Comparison of ENCODE assay signal across 11 mouse cellular contexts in the genomic region with DNA sequence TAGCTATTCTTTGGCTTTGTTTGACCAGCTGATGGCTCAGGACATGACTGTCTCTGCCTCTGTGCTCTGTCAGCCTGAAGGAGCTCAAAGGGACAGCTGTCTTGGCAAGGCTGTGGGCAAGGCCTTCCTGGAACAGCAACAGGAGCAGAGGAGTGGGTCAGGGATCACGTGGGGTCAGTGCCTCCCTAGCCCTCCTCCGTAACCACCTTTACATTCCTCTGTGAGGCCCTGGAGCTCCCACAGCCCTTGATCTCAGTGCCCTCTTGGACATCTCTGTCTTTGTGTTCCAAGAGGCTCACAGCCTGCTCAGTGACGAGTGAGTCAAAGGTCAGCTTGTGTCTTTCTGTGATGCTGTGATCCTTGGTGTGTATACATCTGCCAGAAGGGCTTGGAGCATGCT. TPM values are rescaled to one million over a fixed set of nuclear protein-coding genes. Genes with fewer than 3 reads are reported as not detected.
DNase-seq lines count a peak whose midpoint lies in the region; ATAC-seq and TF ChIP-seq lines count a peak whose summit lies in the region.
"Had no signal": no experiment of that assay in that cellular context is flagged by ENCODE, and none has a peak within 500 bp of the region (broad histone marks: within the 10 kb centered on the region; RNA-seq: fewer than 3 reads in every experiment).

No protein-coding gene starts in this region.

- H3K4me3 ChIP-seq in heart, postnatal 0 days (ENCODE audit: low read depth, low read length) = no peak overlapping the region

- peak; percentile 24; the same call in 1 of the 2 replicates for ATAC-seq in heart, postnatal 0 days (ENCODE audit: insufficient read depth, low read depth)
- no peak for ATAC-seq in CD4-positive, CD25-positive, alpha-beta regulatory T cell, adult 4 months

- H3K27me3 ChIP-seq in heart, postnatal 0 days (ENCODE audit: control insufficient read depth, insufficient read depth, low read length) = no peaks in the 10 kb centered on the region

- no peak for DNase-seq in heart, postnatal 0 days (ENCODE audit: low spot score)
- DNase-seq in heart, postnatal 4 days = no peak
- peak; percentile 8 for DNase-seq in 3T3-L1 (ENCODE audit: low read depth, low spot score)
- DNase-seq in brain, adult 2 months (ENCODE audit: low read depth, low spot score) = peak; percentile 31
- DNase-seq in mesoderm, embryonic 11.5 days (ENCODE audit: low read depth, low spot score) = peak; percentile 47
- no peak for DNase-seq in adrenal gland, postnatal 36 days
- DNase-seq in adrenal gland, postnatal 25 days = no peak
- DNase-seq: lung, embryonic 14.5 days; thymus, postnatal 14 days had no signal

- no peak overlapping the region for H3K4me2 ChIP-seq in heart, postnatal 0 days (ENCODE audit: low read depth, low read length)
- H3K4me2 ChIP-seq: lung, embryonic 14.5 days had no signal

- H3K36me3 ChIP-seq in heart, postnatal 0 days (replicated peaks; ENCODE audit: control insufficient read depth, insufficient read depth, low read length) = no peaks in the 10 kb centered on the region

- no peak overlapping the region for H3K27ac ChIP-seq in heart, postnatal 0 days (ENCODE audit: low read depth)

- H3K4me1 ChIP-seq in heart, postnatal 0 days (ENCODE audit: control insufficient read depth, insufficient read depth) = peaks cover 17% of the 10 kb centered on the region

- TF ChIP-seq EP300 in heart, postnatal 0 days (IDR thresholded peaks at IDR 0.05; ENCODE audit: low read depth) = no peak

- no peaks in the 10 kb centered on the region for H3K9me3 ChIP-seq in heart, postnatal 0 days (replicated peaks; ENCODE audit: control insufficient read depth, low read length)

- WGBS in heart, postnatal 0 days = 43% methylated on average over 3 of the region's 3 CpGs

- no peak overlapping the region for H3K9ac ChIP-seq in heart, postnatal 0 days (replicated peaks; ENCODE audit: low read depth, low read length)
- H3K9ac ChIP-seq: lung, embryonic 14.5 days had no signal

- no peak for TF ChIP-seq CTCF in heart, postnatal 0 days (IDR thresholded peaks at IDR 0.05; ENCODE audit: low read depth)

RNA-seq across cellular contexts. Expression of a gene that starts 39.4 kb away (rescaled TPM):
- 1.5 and 3.7 TPM in 2 replicates for total RNA-seq in heart, postnatal 0 days (2014; rRNA removed; ENCODE audit: low replicate concordance)
- polyA plus RNA-seq in heart, postnatal 0 days (2015; fragmentation: Nextera tagmentation; extraction: Ambion mirVana) = 1.8 and 2.5 TPM in 2 replicates
- 1 to 10 TPM; 4.6 to 4.8 TPM for total RNA-seq in heart, postnatal 4 days (2021)
- total RNA-seq in adrenal gland, postnatal 36 days (2021) = 1 to 10 TPM; 7.6 to 7.9 TPM
- 1 to 10 TPM; 2.4 to 4.5 TPM for polyA plus RNA-seq in CD4-positive, CD25-positive, alpha-beta regulatory T cell, adult 4 months (2017; shearing (Covaris generic))
- 6.7 and 8.8 TPM in 2 replicates for total RNA-seq in adrenal gland, postnatal 25 days (2021)
- total RNA-seq: monocyte, adult 5-6 weeks had no signal

RNA-seq across cellular contexts. Expression of a gene that starts 46.4 kb away (rescaled TPM):
- total RNA-seq in heart, postnatal 0 days (2014; rRNA removed; ENCODE audit: low replicate concordance) = 811 and 864 TPM in 2 replicates
- 522 and 571 TPM in 2 replicates for polyA plus RNA-seq in heart, postnatal 0 days (2015; fragmentation: Nextera tagmentation; extraction: Ambion mirVana)
- 100 to 1,000 TPM; 557 to 601 TPM for total RNA-seq in heart, postnatal 4 days (2021)
- 100 to 1,000 TPM; 266 to 469 TPM for total RNA-seq in adrenal gland, postnatal 36 days (2021)
- polyA plus RNA-seq in CD4-positive, CD25-positive, alpha-beta regulatory T cell, adult 4 months (2017; shearing (Covaris generic)) = under 1 TPM in 1 of 2 experiments, not detected in 1; 0.15 TPM
- total RNA-seq in adrenal gland, postnatal 25 days (2021) = 318 and 396 TPM in 2 replicates
- total RNA-seq: monocyte, adult 5-6 weeks had no signal

Comparison
In these comparisons a context has a peak if more than half of its experiments do, and no peak if none do; other contexts are left out.
1. DNase-seq: peak in 3T3-L1 (single experiment), brain, adult 2 months (single experiment) and mesoderm, embryonic 11.5 days (single experiment); none in heart, postnatal 0 days (single experiment), heart, postnatal 4 days (single experiment), adrenal gland, postnatal 36 days (0 of 2) and adrenal gland, postnatal 25 days (single experiment).